Mouse (Mus musculus) v-Abl transformed pro-B cells (cell line): ENCODE results near the gene Reln.

Experiments
- in situ Hi-C, 2 experiments: fragments of 400-800 bp; cut with MboI; formaldehyde crosslinking; loops; one replicate each; pipeline ENCODE4 v1.15.1; 2025; ENCODE audit not compliant: unreplicated experiment in 2 of 2

Reln gene

DNA sequence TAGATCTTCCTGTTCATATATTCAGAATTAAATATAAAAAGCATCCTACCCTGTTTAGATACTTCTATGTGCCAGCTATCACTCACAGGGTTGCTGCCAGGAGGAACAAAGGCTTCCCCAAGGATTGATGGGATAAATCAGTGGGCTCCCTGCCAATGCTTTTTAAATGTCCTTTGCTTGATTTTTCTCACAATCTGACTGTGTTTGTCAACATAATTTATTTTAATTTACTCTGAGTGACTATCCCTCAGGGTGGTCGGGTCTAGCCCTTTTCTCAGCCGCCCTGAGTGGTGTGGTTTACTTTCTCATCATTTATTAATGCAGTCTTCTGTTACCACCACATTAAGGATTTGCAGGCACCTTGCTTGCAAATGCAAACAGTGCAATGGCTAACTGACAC is 205.5 kb downstream of the Reln start:
- in situ Hi-C loops: no loop called here

DNA sequence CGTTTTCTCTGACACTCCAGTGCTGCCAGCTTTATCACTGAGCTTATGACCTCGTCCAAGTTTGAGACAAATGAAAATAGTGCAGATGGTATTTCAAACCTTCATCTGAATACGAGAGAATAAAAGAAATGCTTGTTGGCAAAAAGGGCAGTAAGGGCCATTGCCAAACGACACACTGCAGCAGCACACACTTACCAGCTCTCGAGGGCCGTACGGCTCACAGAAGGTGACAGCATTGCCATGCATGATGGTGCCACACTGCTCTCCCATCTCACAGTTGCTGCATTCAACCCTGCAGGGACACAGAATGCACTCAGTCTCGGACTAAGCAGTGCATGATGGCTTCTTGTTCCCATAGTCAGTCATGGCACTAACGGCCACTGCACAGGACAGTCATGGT is 210.1 kb downstream of the Reln start:
- in situ Hi-C loops: no loop called here

- in situ Hi-C loops: no loop called here
These were observed 212.6 kb downstream of the Reln start for GRCm38 (mm10) chr5:22131730-22132522.

GRCm38 (mm10) chr5:22127583-22127982 is 216.9 kb downstream of the Reln start:
- in situ Hi-C loops: no loop called here

DNA sequence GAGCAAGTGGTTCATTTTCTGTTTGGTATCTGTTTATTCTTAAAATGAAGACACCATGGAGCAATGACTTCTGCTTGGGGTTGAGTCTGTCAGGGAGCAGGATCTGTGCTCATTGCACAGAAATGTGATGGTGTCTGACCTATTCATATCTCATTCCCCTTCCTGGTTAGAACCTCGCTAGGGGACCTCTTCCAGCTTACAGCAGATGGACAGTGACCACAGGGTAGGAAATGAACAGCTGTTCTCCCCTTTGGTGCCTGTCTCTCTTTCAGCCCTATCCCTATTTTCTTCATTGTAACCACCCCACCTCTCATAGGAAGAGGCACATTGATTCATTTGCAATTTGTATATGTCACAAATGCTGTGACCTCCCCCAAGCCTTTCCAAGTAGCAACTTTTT is 225.2 kb downstream of the Reln start:
- in situ Hi-C loops: no loop called here

- in situ Hi-C loops: no loop called here
These were observed 226.0 kb downstream of the Reln start for GRCm38 (mm10) chr5:22118456-22118855.

- in situ Hi-C loops: no loop called here
These were observed 227.6 kb downstream of the Reln start for GRCm38 (mm10) chr5:22116922-22117321.

DNA sequence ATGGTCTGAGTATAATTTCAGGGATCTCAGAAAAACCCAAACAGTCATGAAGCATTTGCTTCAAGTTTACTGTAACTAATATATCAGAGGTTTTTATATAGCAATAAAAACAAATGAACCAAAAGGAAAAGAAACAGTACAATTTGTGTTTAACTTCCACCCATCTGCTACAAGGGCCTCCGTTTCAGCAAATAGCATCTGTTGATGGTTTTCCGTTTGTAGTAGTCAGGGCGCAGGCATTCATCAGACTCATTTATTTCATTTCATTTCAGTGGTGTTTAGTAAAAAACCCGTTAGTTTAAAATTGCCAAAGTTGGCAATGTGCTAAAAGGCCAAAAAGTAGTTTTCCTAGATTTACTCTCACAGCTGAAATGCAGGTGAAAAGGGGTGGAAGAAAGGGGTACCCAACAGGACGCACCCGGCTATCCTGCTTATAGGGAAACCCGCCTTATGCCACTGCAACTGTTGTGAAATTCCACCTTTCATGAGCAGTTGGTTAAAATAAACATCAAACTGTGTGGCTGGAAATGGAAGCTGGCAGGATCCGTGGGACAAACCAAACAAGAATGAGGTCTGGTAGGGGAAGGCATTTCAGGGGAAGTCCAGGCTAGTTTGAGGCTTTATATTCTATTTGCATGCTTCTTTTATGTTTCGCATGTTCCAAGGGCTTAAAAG is 237.6 kb downstream of the Reln start:
- in situ Hi-C loops: no loop called here

- in situ Hi-C loops: no loop called here
These were observed 249.5 kb downstream of the Reln start for GRCm38 (mm10) chr5:22094984-22095383.

GRCm38 (mm10) chr5:22094043-22094442 is 250.5 kb downstream of the Reln start:
- in situ Hi-C loops: no loop called here

DNA sequence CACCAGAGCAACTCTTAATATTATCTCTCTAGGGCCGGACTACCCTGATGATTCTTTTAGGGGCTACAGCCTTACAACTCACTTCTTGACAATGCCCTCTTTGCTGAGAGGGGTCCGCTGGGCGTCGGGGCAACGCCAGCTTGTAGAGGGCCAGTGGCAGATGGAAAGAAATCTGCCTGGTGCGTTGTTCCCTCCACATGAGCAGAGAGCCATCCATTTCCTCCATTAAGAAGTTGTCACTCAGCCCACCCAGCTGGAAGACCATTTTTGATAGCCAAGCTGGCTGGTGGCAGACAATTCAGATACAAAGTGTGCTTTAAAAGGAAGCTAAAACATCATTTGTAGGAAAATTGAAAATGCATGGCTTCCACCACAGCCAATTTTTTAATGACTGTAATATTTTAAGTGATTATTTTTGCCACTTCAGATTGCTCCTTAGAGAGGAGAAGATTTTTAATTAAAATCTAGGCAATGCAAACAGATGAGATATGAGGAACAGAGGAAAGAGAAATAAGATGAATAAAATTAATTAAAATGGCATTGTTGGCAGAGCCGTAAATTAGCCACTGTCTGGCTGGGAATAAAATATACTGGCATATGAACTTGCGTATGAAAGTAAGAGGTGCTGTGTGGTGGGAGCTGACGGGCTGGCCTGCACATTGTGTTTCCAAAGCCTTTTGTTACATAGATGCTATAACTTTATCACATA is 251.2 kb downstream of the Reln start:
- in situ Hi-C loops: no loop called here

DNA sequence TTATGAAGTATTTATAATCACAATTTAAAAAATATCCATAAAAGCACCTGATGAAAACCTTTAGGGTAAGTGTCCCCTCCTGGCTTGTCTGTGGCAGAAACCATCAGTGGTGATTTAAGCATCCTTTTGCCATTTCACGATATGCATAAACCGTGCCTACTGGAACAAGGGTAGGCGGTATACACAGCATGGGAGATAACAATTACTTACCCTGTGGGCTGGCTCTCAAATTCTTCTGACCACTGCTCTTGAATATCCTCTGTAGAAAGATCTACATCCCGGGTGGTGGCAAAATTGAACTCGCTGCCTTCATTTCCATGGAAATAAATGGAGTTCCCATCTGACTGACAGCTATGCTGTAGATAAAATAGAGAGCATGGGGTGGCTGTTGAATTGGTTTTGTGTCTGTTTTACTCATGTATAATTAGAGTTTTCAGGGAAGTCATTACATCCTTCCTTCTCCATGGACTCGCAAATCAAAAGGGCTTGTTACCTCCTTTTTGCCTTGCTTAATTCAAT is 264.0 kb downstream of the Reln start:
- in situ Hi-C loops: no loop called here

DNA sequence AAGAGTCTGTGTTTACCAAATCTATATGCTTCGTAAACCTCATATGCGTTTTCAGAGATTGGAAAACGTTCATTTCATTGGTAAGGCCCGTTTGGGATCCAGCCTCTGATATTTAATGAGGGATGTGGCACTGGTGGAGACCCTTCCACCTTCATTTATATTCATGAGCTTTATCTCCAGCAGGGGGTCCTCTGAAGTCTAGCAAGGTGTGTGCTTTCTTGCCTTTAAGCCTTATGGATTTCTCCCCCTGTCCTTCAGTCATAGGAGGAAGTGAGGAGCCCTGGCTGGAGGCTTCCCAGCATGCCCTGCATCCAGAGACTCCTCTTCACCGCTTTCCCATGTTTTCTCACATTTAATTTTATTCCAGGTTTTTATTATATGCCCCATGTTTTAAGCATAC is 269.5 kb downstream of the Reln start:
- in situ Hi-C loops: no loop called here

DNA sequence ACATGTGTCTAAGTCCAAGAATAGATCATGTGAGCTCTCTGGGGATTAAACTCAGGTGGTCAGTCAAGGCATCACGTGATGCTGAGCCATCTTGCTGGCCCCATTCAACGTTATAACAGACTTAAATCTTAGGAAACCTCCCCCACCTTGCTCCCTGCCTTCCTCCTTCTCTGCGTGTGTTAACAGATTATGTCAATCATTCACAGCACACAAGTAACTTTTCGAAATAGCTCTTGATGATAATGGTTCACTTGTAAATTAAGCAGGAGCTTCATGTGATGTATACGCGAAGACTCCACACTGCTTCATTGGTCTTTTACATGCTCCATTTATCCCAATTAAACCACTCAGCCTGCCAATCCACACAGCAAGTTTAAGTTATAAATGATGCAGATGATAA is 271.9 kb downstream of the Reln start:
- in situ Hi-C loops: no loop called here

- in situ Hi-C loops: no loop called here
These were observed 285.3 kb downstream of the Reln start for GRCm38 (mm10) chr5:22059251-22059650.

GRCm38 (mm10) chr5:22041825-22042224 is 302.7 kb downstream of the Reln start:
- in situ Hi-C loops: no loop called here

DNA sequence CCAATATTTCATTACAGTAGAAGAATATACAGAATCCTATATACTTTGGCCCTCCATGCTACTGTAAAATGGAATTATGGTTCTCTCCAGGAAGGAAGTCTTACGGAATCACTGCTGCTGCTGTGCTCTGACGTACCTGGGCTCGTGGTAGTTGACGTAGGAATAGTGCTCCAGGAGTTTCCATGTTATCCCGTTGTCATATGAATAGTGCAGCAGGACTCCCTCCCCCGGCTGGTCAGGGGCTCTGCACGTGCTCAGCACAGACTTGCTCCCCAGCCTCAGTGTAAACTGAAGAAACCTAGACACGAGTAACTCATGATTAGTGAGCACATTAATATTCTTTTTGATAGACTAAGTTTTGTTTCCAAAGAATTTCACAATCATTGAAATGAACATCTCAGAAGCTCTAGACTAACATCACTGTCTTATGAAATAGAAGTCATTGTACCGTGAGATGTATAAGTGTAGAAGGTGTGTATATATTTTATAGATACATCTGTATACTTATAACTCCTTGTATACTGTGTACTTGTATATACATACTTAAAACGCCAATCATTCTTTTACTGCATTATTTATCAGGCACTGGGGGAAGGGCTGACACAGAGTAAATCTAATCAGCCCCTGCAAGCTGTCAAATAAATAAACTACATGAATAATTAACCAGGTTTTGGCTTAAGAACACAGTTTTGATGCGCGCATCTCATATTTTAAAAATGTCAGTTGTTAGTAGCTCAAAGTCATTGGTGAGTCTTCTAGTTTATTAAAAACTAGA is 304.9 kb downstream of the Reln start:
- in situ Hi-C loops: no loop called here

GRCm38 (mm10) chr5:22035201-22035600 is 309.3 kb downstream of the Reln start:
- in situ Hi-C loops: no loop called here

DNA sequence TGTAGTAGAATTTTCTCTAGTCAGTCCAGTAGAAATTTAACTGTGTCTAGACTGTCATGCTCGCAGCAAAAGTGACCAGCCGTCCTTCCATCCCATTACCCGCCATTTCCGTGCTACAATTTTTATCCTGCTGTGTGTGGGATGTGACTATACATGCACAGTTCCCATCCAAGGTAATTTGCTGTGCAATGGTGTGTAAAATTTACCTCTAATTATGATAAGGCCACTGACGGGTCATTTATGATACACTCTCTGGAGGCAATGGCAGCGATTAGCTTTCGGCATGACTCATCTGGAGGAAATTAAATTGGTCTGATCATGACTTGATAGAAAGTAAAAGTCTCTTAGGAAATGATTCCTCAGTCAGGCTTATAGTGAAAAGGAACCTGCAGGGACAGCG is 311.5 kb downstream of the Reln start:
- in situ Hi-C loops: no loop called here

DNA sequence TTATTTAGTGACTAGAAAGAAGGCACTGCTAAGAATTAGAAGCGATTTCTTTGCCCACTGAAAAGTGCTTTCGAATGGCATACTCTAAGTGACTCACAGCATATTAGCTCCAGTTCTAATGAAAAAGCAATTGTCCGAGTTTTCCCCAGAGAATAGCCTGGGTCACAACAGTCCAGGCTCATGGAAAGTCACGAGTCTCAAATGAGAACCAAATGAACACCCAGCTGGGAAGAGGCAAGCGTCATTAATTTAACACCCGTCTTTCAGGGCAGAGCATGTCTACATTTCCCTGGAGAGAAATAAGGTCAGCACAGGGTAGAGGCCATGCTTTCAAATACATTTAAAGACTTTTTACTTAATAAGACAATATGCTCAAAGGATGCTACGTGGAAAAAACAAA is 312.8 kb downstream of the Reln start:
- in situ Hi-C loops: no loop called here

DNA sequence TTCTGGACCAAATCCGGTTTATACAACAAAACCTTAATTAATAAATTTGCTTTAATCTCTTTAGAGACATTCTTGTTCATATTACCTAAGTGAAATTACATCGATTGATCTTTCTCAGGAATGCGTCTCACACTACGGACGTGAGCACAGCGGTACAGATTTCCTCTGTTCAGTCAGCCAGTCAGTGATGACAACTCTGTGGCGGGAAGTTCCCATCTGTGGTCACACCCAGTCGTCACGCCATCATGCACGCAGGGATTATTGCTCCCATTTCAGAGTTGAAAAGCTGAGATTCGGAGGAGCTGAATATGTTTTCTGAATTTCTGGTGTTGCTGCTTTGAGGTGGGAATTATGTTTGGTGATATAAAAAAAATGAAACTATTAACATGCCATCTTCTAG is 316.1 kb downstream of the Reln start:
- in situ Hi-C loops: no loop called here
